Mouse (Mus musculus) urinary bladder, postnatal 25 days (tissue): ENCODE data around the gene Mmp28.

ENCODE experiments used
- DNase-seq: peaks from one replicate; pipeline ENCODE4 v3.0.0; 2022; ENCODE audit warnings: low spot score

The Mmp28 gene

GRCm38 (mm10) chr11:83448021-83448926 lies 14.6 kb downstream of the Mmp28 start:
- no peak for DNase-seq

- no peak for DNase-seq
Observed at GRCm38 (mm10) chr11:83447612-83448011, 15.3 kb downstream of the Mmp28 start.

GRCm38 (mm10) chr11:83445001-83445400 lies 17.9 kb downstream of the Mmp28 start:
- DNase-seq = no peak

- DNase-seq = no peak
Observed at GRCm38 (mm10) chr11:83443824-83444223, 19.0 kb downstream of the Mmp28 start.

GRCm38 (mm10) chr11:83442596-83443267 lies 20.1 kb downstream of the Mmp28 start:
- DNase-seq = peak; percentile 69

GRCm38 (mm10) chr11:83441235-83441634 lies 21.6 kb downstream of the Mmp28 start:
- DNase-seq = no peak

GRCm38 (mm10) chr11:83440081-83441064 lies 22.5 kb downstream of the Mmp28 start:
- peak; percentile 83 for DNase-seq

- no peak for DNase-seq
Observed at GRCm38 (mm10) chr11:83439426-83440060, 23.3 kb downstream of the Mmp28 start.

- no peak for DNase-seq
Observed at GRCm38 (mm10) chr11:83437377-83437776, 25.5 kb downstream of the Mmp28 start, which contains the start of gene 1700020L24Rik. TSS of gene 1700020L24Rik (plus strand) at chr11:83437677.

GRCm38 (mm10) chr11:83432533-83432932 lies 30.3 kb downstream of the Mmp28 start:
- no peak for DNase-seq

- no peak for DNase-seq
Observed at GRCm38 (mm10) chr11:83429355-83429754, 33.5 kb downstream of the Mmp28 start, which contains the start of gene Gas2l2. TSS of gene Gas2l2 (minus strand) at chr11:83429455.

GRCm38 (mm10) chr11:83426964-83427363 lies 35.9 kb downstream of the Mmp28 start:
- DNase-seq = no peak

GRCm38 (mm10) chr11:83424681-83425080 lies 38.2 kb downstream of the Mmp28 start:
- DNase-seq = peak; percentile 73

- peak; percentile 77 for DNase-seq
Observed at GRCm38 (mm10) chr11:83421305-83421704, 41.6 kb downstream of the Mmp28 start.

GRCm38 (mm10) chr11:83420338-83420737 lies 42.5 kb downstream of the Mmp28 start:
- DNase-seq = no peak

GRCm38 (mm10) chr11:83418566-83418965 lies 44.3 kb downstream of the Mmp28 start:
- no peak for DNase-seq

- no peak for DNase-seq
Observed at GRCm38 (mm10) chr11:83417708-83418107, 45.2 kb downstream of the Mmp28 start.

- DNase-seq = peak; percentile 60
Observed at GRCm38 (mm10) chr11:83417080-83417479, 45.8 kb downstream of the Mmp28 start.

- DNase-seq = no peak
Observed at GRCm38 (mm10) chr11:83410510-83410909, 52.4 kb downstream of the Mmp28 start.

- no peak for DNase-seq
Observed at GRCm38 (mm10) chr11:83409792-83410291, 53.0 kb downstream of the Mmp28 start.
